Mouse (Mus musculus): ENCODE data around the gene Arsg.

DNA sequence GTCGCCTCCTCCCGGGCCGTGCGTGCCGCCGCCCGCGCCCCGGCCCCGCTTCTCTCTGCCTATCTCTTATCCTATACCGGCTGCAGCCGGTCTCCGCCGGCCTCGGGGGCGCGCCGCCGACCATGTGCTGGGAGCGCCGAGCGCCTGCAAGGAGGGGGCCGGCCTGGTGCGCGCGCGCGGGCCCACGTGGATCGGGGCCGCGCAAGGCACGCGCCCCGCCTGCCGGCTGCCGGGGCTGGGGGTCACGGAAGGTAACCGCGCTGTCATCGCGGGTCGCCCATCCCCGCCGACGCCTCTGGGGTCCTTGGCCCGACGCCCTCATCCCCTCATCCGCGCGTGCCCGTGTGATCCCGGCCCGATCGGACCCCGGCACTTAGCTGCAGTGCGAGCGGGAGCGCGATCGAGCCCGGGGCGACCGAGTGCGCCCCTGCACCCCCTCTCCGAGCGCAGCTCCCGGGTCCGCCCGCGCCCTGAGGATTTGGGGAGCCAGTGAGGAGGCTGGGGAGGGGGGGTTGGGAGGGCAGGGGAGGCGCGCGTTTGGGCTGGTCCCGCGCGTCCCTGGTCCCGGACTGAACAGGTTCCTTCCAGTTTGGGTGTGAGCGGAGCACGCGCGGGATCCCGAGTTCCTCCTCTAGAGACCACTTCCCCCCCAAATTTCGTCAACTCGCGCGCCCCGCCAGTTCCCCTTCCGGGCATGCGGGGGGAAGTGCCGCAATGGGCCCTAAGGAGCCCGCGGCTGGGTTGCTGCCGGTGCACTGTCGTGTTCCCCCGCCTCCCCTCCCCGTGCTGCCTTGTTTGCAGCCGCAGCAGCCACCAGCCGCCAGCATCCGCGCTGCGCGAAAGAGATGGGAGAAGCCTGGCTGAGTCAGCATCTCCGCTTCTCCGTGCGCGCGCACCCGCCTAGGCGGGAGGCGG lies at the start of gene Arsg, which contains the start of gene Slc16a6:
- TF ChIP-seq POLR2A (IDR thresholded peaks at IDR 0.05; ENCODE audit: low read depth, low read length): peak; percentile 60
- TF ChIP-seq MEF2A (IDR thresholded peaks at IDR 0.05; ENCODE audit: borderline replicate concordance, low read depth, low read length): peak; percentile 24; the same call in 1 of the 2 replicates
- TF ChIP-seq CTCF (conservative IDR thresholded peaks at IDR 0.05 in 1 of 2, IDR thresholded peaks at IDR 0.05 in 1 of 2; ENCODE audit: low read depth in 2 of 2, low read length in 2 of 2): no peak
- peak; percentile 54; the same call in 1 of the 2 replicates for TF ChIP-seq MAZ (IDR thresholded peaks at IDR 0.05; ENCODE audit: low read depth, low read length)
- no peak for TF ChIP-seq ZC3H11A (IDR thresholded peaks at IDR 0.05; ENCODE audit: low read depth, low read length)
- peak; percentile 33; the same call in 1 of the 2 replicates for TF ChIP-seq USF1 (IDR thresholded peaks at IDR 0.05; ENCODE audit: low read depth, low read length)

Measured in CH12.LX (cell line).